Mouse (Mus musculus): ENCODE measurements at regions not wholly inside any gene's neighbourhood (a gene's known extent, or its start where the extent isn't known, plus 50 kb on each side); places are given as distances from the start of the nearest gene placed in this dataset.

- Histone ChIP-seq H3K27me3 (ENCODE audit: control insufficient read depth, insufficient read depth, low read length) (no peaks in the 10 kb centered on the region), H3K4me1 (ENCODE audit: control insufficient read depth, insufficient read depth, low read length) (peaks cover 4% of the 10 kb centered on the region), H3K4me3 (no peak overlapping the region), H3K36me3 (ENCODE audit: control insufficient read depth, insufficient read depth, low read length) (no peaks in the 10 kb centered on the region), H3K79me2 (replicated peaks; ENCODE audit: control insufficient read depth, insufficient read depth, low read length) (no peaks in the 10 kb centered on the region), H3K27ac (no peak overlapping the region), H3K9ac (ENCODE audit: low read depth, low read length) (no peak overlapping the region)
- TF ChIP-seq CTCF (IDR thresholded peaks at IDR 0.05) (no peak), EP300 (IDR thresholded peaks at IDR 0.05; ENCODE audit: insufficient read depth, low read depth, low read length) (no peak), POLR2A (IDR thresholded peaks at IDR 0.05; ENCODE audit: insufficient read depth, low read depth, low read length) (no peak)
- 93% methylated on average over 7 of the region's 7 CpGs for WGBS
- no peak for DNase-seq
- intact Hi-C loops (cut with DNase I): no loop called here
Measured at GRCm38 (mm10) chr9:116346495-116346894, 171.3 kb upstream of the Tgfbr2 start.

GRCm38 (mm10) chr9:116343086-116343481 lies 167.9 kb upstream of the Tgfbr2 start:
- Histone ChIP-seq H3K27me3 (ENCODE audit: control insufficient read depth, insufficient read depth, low read length) (no peaks in the 10 kb centered on the region), H3K27ac (no peak overlapping the region), H3K4me3 (no peak overlapping the region), H3K79me2 (replicated peaks; ENCODE audit: control insufficient read depth, insufficient read depth, low read length) (no peaks in the 10 kb centered on the region), H3K36me3 (ENCODE audit: control insufficient read depth, insufficient read depth, low read length) (no peaks in the 10 kb centered on the region), H3K9ac (ENCODE audit: low read depth, low read length) (no peak overlapping the region), H3K4me1 (ENCODE audit: control insufficient read depth, insufficient read depth, low read length) (peaks cover 4% of the 10 kb centered on the region)
- 80% methylated on average over 3 of the region's 3 CpGs for WGBS
- TF ChIP-seq CTCF (IDR thresholded peaks at IDR 0.05): no peak
- no peak for TF ChIP-seq POLR2A (IDR thresholded peaks at IDR 0.05; ENCODE audit: insufficient read depth, low read depth, low read length)
- TF ChIP-seq EP300 (IDR thresholded peaks at IDR 0.05; ENCODE audit: insufficient read depth, low read depth, low read length): no peak
- no peak for DNase-seq
- intact Hi-C loops (cut with DNase I): loop anchor here (5.0 kb wide), 1 partner anchor 34 kb away; no protein-coding TSS in a partner anchor

GRCm38 (mm10) chr9:116342446-116343085 lies 167.4 kb upstream of the Tgfbr2 start:
- no peaks in the 10 kb centered on the region for H3K79me2 ChIP-seq (replicated peaks; ENCODE audit: control insufficient read depth, insufficient read depth, low read length)
- intact Hi-C loops (cut with DNase I): loop anchor here (5.0 kb wide), 1 partner anchor 35 kb away; no protein-coding TSS in a partner anchor
- H3K9ac ChIP-seq (ENCODE audit: low read depth, low read length): no peak overlapping the region
- H3K4me1 ChIP-seq (ENCODE audit: control insufficient read depth, insufficient read depth, low read length): peaks cover 4% of the 10 kb centered on the region
- no peaks in the 10 kb centered on the region for H3K27me3 ChIP-seq (ENCODE audit: control insufficient read depth, insufficient read depth, low read length)
- TF ChIP-seq EP300 (IDR thresholded peaks at IDR 0.05; ENCODE audit: insufficient read depth, low read depth, low read length): no peak
- no peak for TF ChIP-seq CTCF (IDR thresholded peaks at IDR 0.05)
- no peak for TF ChIP-seq POLR2A (IDR thresholded peaks at IDR 0.05; ENCODE audit: insufficient read depth, low read depth, low read length)
- H3K27ac ChIP-seq: no peak overlapping the region
- DNase-seq: peak; percentile 28 to 39
- H3K4me3 ChIP-seq: no peak overlapping the region
- H3K36me3 ChIP-seq (ENCODE audit: control insufficient read depth, insufficient read depth, low read length): no peaks in the 10 kb centered on the region
- 37% methylated on average over 8 of the region's 8 CpGs for WGBS

- no peak overlapping the region for H3K9ac ChIP-seq (ENCODE audit: low read depth, low read length)
- H3K4me3 ChIP-seq: no peak overlapping the region
- no peak for DNase-seq
- no peaks in the 10 kb centered on the region for H3K36me3 ChIP-seq (ENCODE audit: control insufficient read depth, insufficient read depth, low read length)
- H3K27ac ChIP-seq: no peak overlapping the region
- intact Hi-C loops (cut with DNase I): loop anchor here (5.0 kb wide), 1 partner anchor 35 kb away; no protein-coding TSS in a partner anchor
- WGBS: 55% methylated on average over 4 of the region's 4 CpGs
- H3K27me3 ChIP-seq (ENCODE audit: control insufficient read depth, insufficient read depth, low read length): no peaks in the 10 kb centered on the region
- no peaks in the 10 kb centered on the region for H3K79me2 ChIP-seq (replicated peaks; ENCODE audit: control insufficient read depth, insufficient read depth, low read length)
- TF ChIP-seq EP300 (IDR thresholded peaks at IDR 0.05; ENCODE audit: insufficient read depth, low read depth, low read length) (no peak), POLR2A (IDR thresholded peaks at IDR 0.05; ENCODE audit: insufficient read depth, low read depth, low read length) (no peak), CTCF (IDR thresholded peaks at IDR 0.05) (no peak)
- peaks cover 4% of the 10 kb centered on the region for H3K4me1 ChIP-seq (ENCODE audit: control insufficient read depth, insufficient read depth, low read length)
Measured at GRCm38 (mm10) chr9:116342009-116342408, 166.8 kb upstream of the Tgfbr2 start.

GRCm38 (mm10) chr9:116340952-116341351 lies 165.8 kb upstream of the Tgfbr2 start:
- Histone ChIP-seq H3K4me3 (no peak overlapping the region), H3K9ac (ENCODE audit: low read depth, low read length) (no peak overlapping the region), H3K27me3 (ENCODE audit: control insufficient read depth, insufficient read depth, low read length) (no peaks in the 10 kb centered on the region), H3K4me1 (ENCODE audit: control insufficient read depth, insufficient read depth, low read length) (peaks cover 4% of the 10 kb centered on the region), H3K79me2 (replicated peaks; ENCODE audit: control insufficient read depth, insufficient read depth, low read length) (no peaks in the 10 kb centered on the region), H3K27ac (no peak overlapping the region), H3K36me3 (ENCODE audit: control insufficient read depth, insufficient read depth, low read length) (no peaks in the 10 kb centered on the region)
- no peak for DNase-seq
- peak; percentile 66 for TF ChIP-seq CTCF (IDR thresholded peaks at IDR 0.05)
- TF ChIP-seq POLR2A (IDR thresholded peaks at IDR 0.05; ENCODE audit: insufficient read depth, low read depth, low read length): no peak
- intact Hi-C loops (cut with DNase I): loop anchor here (5.0 kb wide), 1 partner anchor 36 kb away; no protein-coding TSS in a partner anchor

- 96% methylated on average over 5 of the region's 5 CpGs for WGBS
Measured at GRCm38 (mm10) chr9:116338729-116339100, 163.6 kb upstream of the Tgfbr2 start.

More at GRCm38 (mm10) chr9:116338729-116339100, 163.6 kb upstream of the Tgfbr2 start:
- Histone ChIP-seq H3K4me3 (no peak overlapping the region), H3K9ac (ENCODE audit: low read depth, low read length) (no peak overlapping the region), H3K4me1 (ENCODE audit: control insufficient read depth, insufficient read depth, low read length) (peaks cover 5% of the 10 kb centered on the region), H3K27ac (no peak overlapping the region), H3K79me2 (replicated peaks; ENCODE audit: control insufficient read depth, insufficient read depth, low read length) (no peaks in the 10 kb centered on the region), H3K36me3 (ENCODE audit: control insufficient read depth, insufficient read depth, low read length) (no peaks in the 10 kb centered on the region), H3K27me3 (ENCODE audit: control insufficient read depth, insufficient read depth, low read length) (no peaks in the 10 kb centered on the region)
- no peak for DNase-seq
- TF ChIP-seq POLR2A (IDR thresholded peaks at IDR 0.05; ENCODE audit: insufficient read depth, low read depth, low read length) (no peak), CTCF (IDR thresholded peaks at IDR 0.05) (no peak), EP300 (IDR thresholded peaks at IDR 0.05; ENCODE audit: insufficient read depth, low read depth, low read length) (no peak)
- intact Hi-C loops (cut with DNase I): loop anchor here (5.0 kb wide), 1 partner anchor 251 kb away; no protein-coding TSS in a partner anchor

All from heart, adult 2 months (tissue).